Mouse (Mus musculus): ENCODE data around the gene Tacr1. TPM values are rescaled to one million over a fixed set of nuclear protein-coding genes. Genes with fewer than 3 reads are reported as not detected.

Gene Tacr1
- polyA plus RNA-seq, 1 experiment from 2014 or later: 0.66 TPM

GRCm38 (mm10) chr6:82457163-82457763 lies 55.1 kb downstream of the Tacr1 start:
- no peaks in the 10 kb centered on the region for H3K27me3 ChIP-seq
- H3K9ac ChIP-seq: no peak overlapping the region
- H3K4me3 ChIP-seq: no peak overlapping the region
- 0 out of 2 replicates have a peak, but pooled peaks cover 6% of the 10 kb centered on the region for H3K4me1 ChIP-seq
- ATAC-seq (ENCODE audit: borderline replicate concordance, extremely low read depth, low FRiP score, low TSS enrichment): no peak
- WGBS: 81% methylated on average over 7 of the region's 7 CpGs
- no peaks in the 10 kb centered on the region for H3K36me3 ChIP-seq
- no peaks in the 10 kb centered on the region for H3K9me3 ChIP-seq
- H3K4me2 ChIP-seq: no peak overlapping the region
- no peak overlapping the region for H3K27ac ChIP-seq

GRCm38 (mm10) chr6:82458762-82459389 lies 56.7 kb downstream of the Tacr1 start:
- Histone ChIP-seq H3K9ac (no peak overlapping the region), H3K27ac (no peak overlapping the region), H3K36me3 (no peaks in the 10 kb centered on the region), H3K27me3 (no peaks in the 10 kb centered on the region), H3K4me1 (0 out of 2 replicates have a peak, but pooled peaks cover 6% of the 10 kb centered on the region), H3K4me2 (no peak overlapping the region), H3K4me3 (no peak overlapping the region), H3K9me3 (no peaks in the 10 kb centered on the region)
- 63% methylated on average over 15 of the region's 15 CpGs for WGBS
- no peak for ATAC-seq (ENCODE audit: borderline replicate concordance, extremely low read depth, low FRiP score, low TSS enrichment)

- no peak overlapping the region for H3K4me2 ChIP-seq
- H3K9me3 ChIP-seq: no peaks in the 10 kb centered on the region
- H3K36me3 ChIP-seq: no peaks in the 10 kb centered on the region
- H3K9ac ChIP-seq: no peak overlapping the region
- H3K4me1 ChIP-seq: no peaks in the 10 kb centered on the region
- ATAC-seq (ENCODE audit: borderline replicate concordance, extremely low read depth, low FRiP score, low TSS enrichment): no peak
- no peak overlapping the region for H3K4me3 ChIP-seq
- 21% methylated on average over 4 of the region's 4 CpGs for WGBS
- H3K27me3 ChIP-seq: no peaks in the 10 kb centered on the region
- no peak overlapping the region for H3K27ac ChIP-seq
Measured at GRCm38 (mm10) chr6:82463171-82463570, 61.0 kb downstream of the Tacr1 start.

- Histone ChIP-seq H3K9ac (no peak overlapping the region), H3K4me3 (no peak overlapping the region), H3K27ac (no peak overlapping the region), H3K9me3 (no peaks in the 10 kb centered on the region), H3K36me3 (no peaks in the 10 kb centered on the region), H3K27me3 (no peaks in the 10 kb centered on the region), H3K4me2 (no peak overlapping the region), H3K4me1 (no peaks in the 10 kb centered on the region)
- WGBS: 47% methylated on average over 6 of the region's 6 CpGs
- ATAC-seq (ENCODE audit: borderline replicate concordance, extremely low read depth, low FRiP score, low TSS enrichment): no peak
Measured at GRCm38 (mm10) chr6:82474477-82474876, 72.3 kb downstream of the Tacr1 start.

- WGBS: 63% methylated on average over 1 of the region's 1 CpGs
- no peaks in the 10 kb centered on the region for H3K4me1 ChIP-seq
- H3K36me3 ChIP-seq: no peaks in the 10 kb centered on the region
- ATAC-seq (ENCODE audit: borderline replicate concordance, extremely low read depth, low FRiP score, low TSS enrichment): no peak
- H3K4me3 ChIP-seq: no peak overlapping the region
- no peaks in the 10 kb centered on the region for H3K27me3 ChIP-seq
- no peak overlapping the region for H3K27ac ChIP-seq
- H3K9ac ChIP-seq: no peak overlapping the region
- no peaks in the 10 kb centered on the region for H3K9me3 ChIP-seq
- no peak overlapping the region for H3K4me2 ChIP-seq
Measured at GRCm38 (mm10) chr6:82483842-82484241, 81.7 kb downstream of the Tacr1 start.

GRCm38 (mm10) chr6:82494481-82494880 lies 92.3 kb downstream of the Tacr1 start:
- Histone ChIP-seq H3K9me3 (no peaks in the 10 kb centered on the region), H3K27me3 (no peaks in the 10 kb centered on the region), H3K4me1 (no peaks in the 10 kb centered on the region), H3K36me3 (no peaks in the 10 kb centered on the region), H3K4me2 (no peak overlapping the region), H3K9ac (no peak overlapping the region), H3K4me3 (no peak overlapping the region), H3K27ac (no peak overlapping the region)
- no peak for ATAC-seq (ENCODE audit: borderline replicate concordance, extremely low read depth, low FRiP score, low TSS enrichment)
- 47% methylated on average over 6 of the region's 6 CpGs for WGBS

- Histone ChIP-seq H3K9ac (no peak overlapping the region), H3K9me3 (no peaks in the 10 kb centered on the region), H3K4me2 (no peak overlapping the region), H3K27ac (no peak overlapping the region), H3K27me3 (no peaks in the 10 kb centered on the region), H3K4me1 (no peaks in the 10 kb centered on the region), H3K4me3 (no peak overlapping the region), H3K36me3 (no peaks in the 10 kb centered on the region)
- 32% methylated on average over 7 of the region's 7 CpGs for WGBS
- no peak for ATAC-seq (ENCODE audit: borderline replicate concordance, extremely low read depth, low FRiP score, low TSS enrichment)
Measured at GRCm38 (mm10) chr6:82510843-82511416, 108.8 kb downstream of the Tacr1 start.

GRCm38 (mm10) chr6:82519626-82520025 lies 117.5 kb downstream of the Tacr1 start:
- ATAC-seq (ENCODE audit: borderline replicate concordance, extremely low read depth, low FRiP score, low TSS enrichment): no peak
- Histone ChIP-seq H3K27me3 (no peaks in the 10 kb centered on the region), H3K36me3 (no peaks in the 10 kb centered on the region), H3K27ac (no peak overlapping the region), H3K4me1 (no peaks in the 10 kb centered on the region), H3K4me3 (no peak overlapping the region), H3K4me2 (no peak overlapping the region), H3K9me3 (no peaks in the 10 kb centered on the region), H3K9ac (no peak overlapping the region)
- 64% methylated on average over 3 of the region's 3 CpGs for WGBS

GRCm38 (mm10) chr6:82522567-82522966 lies 120.4 kb downstream of the Tacr1 start:
- Histone ChIP-seq H3K27ac (no peak overlapping the region), H3K27me3 (no peaks in the 10 kb centered on the region), H3K4me3 (no peak overlapping the region), H3K4me2 (no peak overlapping the region), H3K9me3 (no peaks in the 10 kb centered on the region), H3K9ac (no peak overlapping the region), H3K4me1 (no peaks in the 10 kb centered on the region), H3K36me3 (no peaks in the 10 kb centered on the region)
- ATAC-seq (ENCODE audit: borderline replicate concordance, extremely low read depth, low FRiP score, low TSS enrichment): no peak
- WGBS: 70% methylated on average over 5 of the region's 5 CpGs

GRCm38 (mm10) chr6:82525107-82525867 lies 123.2 kb downstream of the Tacr1 start:
- no peaks in the 10 kb centered on the region for H3K27me3 ChIP-seq
- ATAC-seq (ENCODE audit: borderline replicate concordance, extremely low read depth, low FRiP score, low TSS enrichment): no peak
- no peaks in the 10 kb centered on the region for H3K9me3 ChIP-seq
- 44% methylated on average over 3 of the region's 3 CpGs for WGBS
- no peaks in the 10 kb centered on the region for H3K36me3 ChIP-seq
- no peak overlapping the region for H3K4me2 ChIP-seq
- H3K27ac ChIP-seq: no peak overlapping the region
- no peak overlapping the region for H3K4me3 ChIP-seq
- H3K4me1 ChIP-seq: no peaks in the 10 kb centered on the region
- no peak overlapping the region for H3K9ac ChIP-seq

GRCm38 (mm10) chr6:82528631-82529030 lies 126.5 kb downstream of the Tacr1 start:
- no peak for ATAC-seq (ENCODE audit: borderline replicate concordance, extremely low read depth, low FRiP score, low TSS enrichment)
- H3K9me3 ChIP-seq: no peaks in the 10 kb centered on the region
- H3K4me3 ChIP-seq: no peak overlapping the region
- H3K9ac ChIP-seq: no peak overlapping the region
- 57% methylated on average over 2 of the region's 2 CpGs for WGBS
- no peaks in the 10 kb centered on the region for H3K36me3 ChIP-seq
- no peak overlapping the region for H3K4me2 ChIP-seq
- no peaks in the 10 kb centered on the region for H3K4me1 ChIP-seq
- no peak overlapping the region for H3K27ac ChIP-seq
- no peaks in the 10 kb centered on the region for H3K27me3 ChIP-seq

- no peaks in the 10 kb centered on the region for H3K27me3 ChIP-seq
- 39% methylated on average over 8 of the region's 8 CpGs for WGBS
- H3K9me3 ChIP-seq: no peaks in the 10 kb centered on the region
- H3K4me1 ChIP-seq: no peaks in the 10 kb centered on the region
- H3K9ac ChIP-seq: no peak overlapping the region
- H3K36me3 ChIP-seq: no peaks in the 10 kb centered on the region
- H3K27ac ChIP-seq: no peak overlapping the region
- no peak overlapping the region for H3K4me3 ChIP-seq
- ATAC-seq (ENCODE audit: borderline replicate concordance, extremely low read depth, low FRiP score, low TSS enrichment): no peak
- H3K4me2 ChIP-seq: no peak overlapping the region
Measured at GRCm38 (mm10) chr6:82536641-82537040, 134.5 kb downstream of the Tacr1 start.
